Mouse (Mus musculus): ENCODE results near the gene Hip1r.

Gene Hip1r

DNA sequence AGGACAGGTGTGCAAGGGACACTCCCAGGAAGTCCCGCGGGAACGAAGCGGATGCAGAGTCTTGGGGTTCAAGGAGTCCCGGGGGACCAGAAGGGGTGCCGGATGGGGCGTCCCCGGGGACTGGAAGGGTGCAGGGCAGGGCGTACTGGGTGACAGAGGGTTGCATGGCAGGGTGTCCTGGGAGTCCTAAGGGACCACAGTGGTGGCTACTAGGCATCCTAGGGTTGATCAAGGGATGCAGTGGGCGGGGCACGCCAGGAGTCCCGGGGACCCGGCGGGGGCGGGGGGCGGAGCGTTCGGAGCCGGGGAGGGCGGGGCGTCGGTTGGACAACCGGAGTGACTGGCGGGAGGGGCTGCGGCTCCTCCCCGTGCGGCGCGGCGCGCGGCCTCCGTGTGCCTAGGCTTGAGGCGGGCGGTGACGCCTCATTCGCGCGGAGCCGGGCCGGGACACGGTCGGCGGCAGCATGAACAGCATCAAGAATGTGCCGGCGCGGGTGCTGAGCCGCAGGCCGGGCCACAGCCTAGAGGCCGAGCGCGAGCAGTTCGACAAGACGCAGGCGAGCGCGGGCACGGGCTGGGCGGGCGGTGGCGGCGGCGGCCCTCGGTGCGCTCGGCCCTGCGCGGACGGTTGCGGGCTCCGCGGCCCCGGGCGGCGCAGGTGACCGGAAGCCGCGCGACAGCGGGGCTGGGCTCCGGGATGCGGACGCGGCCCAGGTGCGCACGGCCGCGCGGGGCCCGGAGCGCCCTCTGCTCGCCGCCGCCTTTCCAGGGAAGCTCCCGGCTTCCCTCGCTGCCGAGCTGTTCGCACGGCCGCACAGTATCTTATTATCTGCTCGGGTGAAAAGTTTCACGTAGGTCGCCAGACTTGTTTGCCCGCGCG lies at the start of gene Hip1r:
Gene Hip1r, plus strand, starts transcription at position 330 of the 880 bp plus-strand sequence.
- DNase-seq (ENCODE audit: low read depth), result peak; percentile 86

DNA sequence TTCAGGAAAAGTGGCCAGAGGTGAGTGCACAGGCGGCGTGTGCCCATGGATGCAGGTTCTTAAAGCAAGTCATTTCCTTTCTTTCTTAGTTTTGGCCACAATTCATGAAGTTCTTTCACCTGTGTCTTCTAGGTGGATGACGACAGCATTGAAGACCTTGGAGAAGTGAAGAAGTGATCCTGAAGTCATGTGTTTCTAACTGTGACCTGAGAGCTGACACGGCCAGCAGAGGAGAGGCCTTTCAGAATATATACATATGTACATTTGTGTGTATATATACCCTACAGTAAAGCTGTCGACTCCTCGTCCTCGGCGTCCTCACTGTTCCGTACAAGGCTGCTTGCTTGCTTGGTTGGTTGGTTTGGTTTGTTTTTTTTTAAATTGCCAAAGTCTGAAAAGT lies 46.3 kb upstream of the Hip1r start, which contains the start of gene Gm43518:
Gene Gm43518, plus strand, starts transcription at position 301 of the 400 bp plus-strand sequence.
- DNase-seq (ENCODE audit: low read depth), result no peak

DNA sequence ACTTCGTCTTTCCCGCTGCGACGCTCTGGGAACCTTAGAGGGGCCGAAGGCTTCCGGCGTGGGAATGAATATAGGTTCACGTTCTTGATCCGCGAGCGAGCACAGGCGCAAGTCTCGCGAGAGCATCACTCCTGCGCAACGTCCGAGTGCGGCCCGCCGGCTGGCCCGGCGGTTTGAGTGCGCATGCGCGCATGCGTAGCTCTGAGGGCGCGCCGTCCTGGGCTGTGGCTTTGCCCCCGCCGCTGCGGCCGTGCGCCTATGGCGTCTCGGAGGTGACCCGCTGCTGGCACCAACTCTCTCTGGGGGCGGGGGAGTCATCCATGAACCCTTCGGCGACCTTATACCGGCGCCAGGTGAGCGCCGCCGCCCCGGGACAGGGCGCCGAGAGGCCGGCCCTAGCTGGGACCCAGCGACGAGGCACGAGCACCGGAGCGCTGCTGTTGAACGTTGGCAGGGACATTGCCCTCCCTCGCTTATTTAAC lies 42.9 kb upstream of the Hip1r start, which contains the start of gene Ccdc62:
Gene Ccdc62, plus strand, starts transcription at position 172 of the 482 bp plus-strand sequence.
- DNase-seq (ENCODE audit: low read depth), result peak; percentile 97

DNA sequence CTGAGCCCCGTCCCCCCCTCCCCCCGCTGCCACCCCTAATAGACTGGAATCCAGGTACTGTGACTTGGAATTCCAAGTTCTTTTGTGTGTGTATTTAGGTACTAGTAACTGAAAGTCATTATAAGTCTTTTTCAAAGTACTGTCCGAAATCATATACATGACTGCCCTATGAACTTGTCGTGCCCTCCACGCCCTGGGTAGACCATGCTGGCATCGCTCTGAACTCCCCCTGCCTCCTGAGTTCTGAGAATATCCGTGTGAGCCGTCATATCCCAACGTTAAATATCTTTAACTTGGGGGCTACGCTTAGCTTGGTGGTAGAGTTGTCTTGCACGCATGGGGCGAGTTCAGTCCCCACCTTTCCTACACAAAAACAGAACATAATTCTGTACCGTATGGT lies 42.3 kb upstream of the Hip1r start:
- no peak for DNase-seq (ENCODE audit: low read depth)

DNA sequence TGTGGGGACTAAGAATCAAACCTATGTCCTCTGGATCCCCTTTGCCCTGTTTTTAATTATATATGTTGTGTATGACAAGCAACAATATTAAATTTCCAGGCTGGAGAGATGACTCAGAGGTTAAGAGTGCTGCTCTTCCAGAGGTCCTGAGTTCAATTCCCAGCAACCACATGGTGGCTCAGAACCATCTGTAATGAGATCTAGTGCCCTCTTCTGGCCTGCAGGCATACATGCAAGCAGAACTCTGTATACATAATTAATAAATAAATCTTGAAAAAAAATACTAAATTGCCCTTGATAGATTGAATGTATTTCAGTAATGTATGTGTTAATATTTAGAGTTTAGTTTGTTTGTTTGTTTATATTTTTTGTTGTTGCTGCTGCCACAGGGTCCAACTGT lies 40.5 kb upstream of the Hip1r start:
- no peak for DNase-seq (ENCODE audit: low read depth)

DNA sequence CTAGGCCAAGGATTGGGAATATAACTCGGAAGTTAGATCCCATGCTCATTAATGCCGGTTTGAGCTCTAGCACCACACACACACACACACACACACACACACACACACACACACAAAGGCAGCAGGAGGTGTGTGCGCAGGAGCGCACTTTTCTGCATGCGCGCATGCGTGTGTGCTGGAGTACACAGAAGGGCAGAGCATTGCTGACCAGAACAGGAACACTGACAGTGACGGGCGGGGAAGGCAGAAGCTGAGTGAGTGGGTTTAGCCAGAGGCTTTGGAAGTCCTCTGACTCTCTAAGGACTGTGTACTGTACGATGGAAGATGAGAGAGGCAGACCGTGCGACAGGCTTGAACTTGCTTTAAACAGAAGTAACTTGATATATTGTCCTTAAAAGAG lies 39.9 kb upstream of the Hip1r start:
- no peak for DNase-seq (ENCODE audit: low read depth)

DNA sequence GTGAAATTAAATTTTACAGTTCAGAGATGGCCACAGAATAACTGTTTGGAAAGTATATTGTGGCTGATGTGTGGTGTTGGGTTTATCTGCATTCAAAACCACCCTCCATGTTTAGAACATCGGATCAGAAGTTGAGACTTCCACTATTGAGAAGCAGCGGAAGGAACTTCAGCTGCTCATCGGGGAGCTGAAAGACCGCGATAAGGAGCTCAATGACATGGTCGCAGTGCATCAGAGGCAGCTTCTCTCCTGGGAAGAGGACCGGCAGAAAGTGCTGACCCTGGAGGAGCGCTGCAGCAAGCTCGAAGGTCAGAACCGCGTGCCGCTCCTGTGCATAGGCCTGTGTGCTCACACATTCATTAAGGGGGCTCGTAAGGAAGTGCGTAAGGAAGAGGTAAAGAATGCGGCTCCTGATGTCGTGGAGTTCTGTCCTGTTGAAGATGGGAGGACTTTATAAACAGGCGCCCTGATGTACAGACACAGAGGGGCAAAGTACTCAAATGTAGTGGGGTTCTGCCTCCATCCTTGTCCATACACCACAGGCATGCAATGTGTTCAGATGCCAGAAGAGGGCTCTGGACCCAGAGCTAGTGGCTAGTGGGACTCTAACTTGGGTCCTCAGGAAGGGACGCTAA lies 39.4 kb upstream of the Hip1r start:
- DNase-seq (ENCODE audit: low read depth), result peak; percentile 43

DNA sequence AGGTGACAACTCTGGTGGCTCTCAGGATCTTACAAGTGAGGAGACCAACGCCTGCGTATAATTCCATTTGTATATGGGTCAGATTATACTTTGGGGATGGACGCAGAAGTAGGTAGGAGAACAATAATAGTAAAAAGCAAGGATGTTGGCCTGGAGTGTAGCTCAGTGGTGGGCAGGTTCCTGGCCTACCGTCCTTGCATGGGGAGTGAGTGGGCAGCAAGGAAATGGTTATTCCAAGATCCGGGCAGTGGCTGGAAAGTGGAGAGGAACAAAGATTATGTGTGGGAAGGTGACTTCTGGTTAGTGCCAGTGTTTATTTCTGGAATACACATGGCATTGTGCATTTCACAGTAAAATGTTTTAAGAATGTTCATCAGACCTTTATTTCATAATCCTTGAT lies 37.5 kb upstream of the Hip1r start:
- no peak for DNase-seq (ENCODE audit: low read depth)

DNA sequence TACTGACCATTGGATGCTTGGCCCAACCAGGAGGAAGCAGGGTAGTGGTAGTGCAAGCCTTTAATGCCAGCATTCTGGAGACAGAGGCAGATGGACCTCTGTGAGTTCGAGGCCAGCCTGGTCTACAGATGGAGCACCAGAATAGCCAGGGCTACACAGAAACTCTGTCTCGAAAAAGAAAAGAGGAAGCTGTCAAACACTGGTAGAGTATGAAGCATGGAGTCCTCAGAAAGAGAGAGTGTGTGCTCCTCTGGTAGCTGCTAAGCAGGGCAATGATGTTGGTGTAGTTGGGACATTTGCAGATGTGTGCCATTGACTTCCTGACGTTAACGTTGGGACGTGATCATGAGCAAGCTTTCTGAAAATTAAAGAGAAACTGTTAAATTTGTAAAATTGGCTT lies 34.9 kb upstream of the Hip1r start:
- DNase-seq (ENCODE audit: low read depth), result no peak

DNA sequence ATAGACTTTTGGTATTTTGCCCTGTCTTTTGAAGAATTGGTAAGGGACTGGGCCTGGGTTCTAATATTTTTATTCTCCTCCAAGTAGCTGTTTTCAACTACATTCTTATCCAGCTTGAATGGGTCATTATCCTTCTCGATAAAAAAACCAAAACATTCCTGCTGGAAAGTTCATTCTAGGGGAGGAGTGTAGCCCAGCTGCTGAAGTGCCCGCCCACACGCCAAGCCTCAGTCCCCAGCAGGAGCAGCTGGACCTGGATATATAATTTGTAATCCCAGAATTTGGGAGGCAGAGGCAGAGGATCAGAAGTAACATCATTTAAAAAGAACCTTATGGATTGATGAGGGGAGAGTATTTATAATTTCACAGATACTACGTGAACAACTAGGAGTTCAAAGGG lies 26.9 kb upstream of the Hip1r start:
- DNase-seq (ENCODE audit: low read depth), result no peak

DNA sequence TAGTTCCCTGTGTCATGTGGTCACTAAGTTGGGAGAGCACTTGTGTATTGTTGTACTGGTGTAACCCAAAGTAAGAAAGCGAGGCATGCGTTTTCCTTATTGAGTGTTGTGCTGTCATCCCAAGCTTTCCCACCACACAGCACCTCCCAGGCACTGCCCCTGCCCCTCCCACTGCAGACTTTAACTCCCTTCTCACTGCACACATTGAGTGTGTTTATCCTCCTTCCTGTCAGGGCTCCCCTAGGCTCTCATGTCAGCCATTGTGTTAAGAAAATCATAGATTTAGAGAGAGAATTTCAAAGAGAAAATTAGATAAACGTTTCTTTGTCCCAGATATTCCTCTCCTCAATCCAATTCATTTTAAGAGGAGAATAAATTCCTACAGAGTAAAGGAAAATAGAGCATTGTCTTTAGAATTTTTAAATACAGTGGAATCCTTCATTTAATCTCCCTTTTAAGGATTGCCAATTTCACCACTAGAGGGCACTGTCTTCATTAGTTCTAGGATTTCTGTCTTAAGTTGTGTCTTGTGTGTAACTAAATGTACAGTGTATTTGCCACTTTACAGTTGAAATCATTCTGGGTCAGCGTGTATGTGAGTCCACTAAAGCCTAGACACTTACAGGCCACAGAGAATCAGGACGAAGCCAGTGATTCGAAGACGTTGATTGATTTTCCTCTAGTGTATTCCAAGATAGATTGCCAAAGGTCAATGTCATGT lies 26.2 kb upstream of the Hip1r start:
- DNase-seq (ENCODE audit: low read depth), result peak; percentile 89

DNA sequence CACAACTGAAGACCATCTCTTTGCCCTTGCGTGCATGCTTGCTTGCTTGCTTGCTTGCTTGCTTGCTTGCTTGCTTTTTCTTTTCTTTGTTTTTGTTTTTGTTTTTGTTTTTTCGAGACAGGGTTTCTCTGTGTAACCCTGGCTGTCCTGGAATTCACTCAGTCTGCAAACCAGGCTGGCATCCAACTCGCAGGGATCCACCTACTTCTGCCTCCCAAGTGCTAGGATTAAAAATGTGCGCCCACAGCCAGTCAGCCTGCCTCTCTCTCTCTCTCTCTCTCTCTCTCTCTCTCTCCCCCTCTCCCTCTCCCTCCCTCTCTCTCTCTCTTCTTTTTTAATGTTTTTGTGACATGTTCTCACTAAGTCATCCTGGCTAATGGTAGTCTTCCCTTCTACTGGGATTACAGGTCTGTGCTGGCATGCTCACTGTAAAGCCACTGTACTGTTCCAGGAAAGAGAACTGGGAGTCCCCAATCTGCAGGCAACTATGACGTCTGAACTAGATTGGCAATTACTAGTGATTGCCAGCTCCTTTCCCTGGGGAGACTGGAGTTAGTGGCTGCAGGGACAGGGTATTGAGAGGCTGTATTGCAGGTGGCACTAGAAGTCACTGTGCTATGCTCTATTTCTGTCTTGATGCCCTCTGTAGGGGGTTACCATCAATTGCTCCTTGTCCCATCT lies 20.9 kb upstream of the Hip1r start:
- no peak for DNase-seq (ENCODE audit: low read depth)

DNA sequence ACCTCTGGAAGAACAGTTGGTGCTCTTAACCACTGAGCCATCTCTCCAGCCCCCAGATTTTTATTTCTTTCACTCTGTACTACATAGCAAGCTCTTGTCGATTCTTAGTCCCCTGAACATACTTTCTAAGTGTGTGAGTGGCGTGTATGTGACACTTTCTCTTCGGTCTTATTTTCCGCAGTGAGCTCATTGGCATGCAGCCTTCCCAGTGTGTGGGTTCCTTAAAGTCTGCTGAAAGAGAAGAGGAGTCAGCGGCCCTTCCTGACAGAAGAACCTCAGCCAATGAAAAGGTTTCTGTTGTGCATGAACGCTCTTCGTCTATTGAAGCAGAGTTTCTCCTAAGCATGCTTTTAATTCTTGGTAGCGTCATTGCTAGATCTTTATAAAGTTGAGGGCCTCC lies 16.2 kb upstream of the Hip1r start:
- DNase-seq (ENCODE audit: low read depth), result no peak

DNA sequence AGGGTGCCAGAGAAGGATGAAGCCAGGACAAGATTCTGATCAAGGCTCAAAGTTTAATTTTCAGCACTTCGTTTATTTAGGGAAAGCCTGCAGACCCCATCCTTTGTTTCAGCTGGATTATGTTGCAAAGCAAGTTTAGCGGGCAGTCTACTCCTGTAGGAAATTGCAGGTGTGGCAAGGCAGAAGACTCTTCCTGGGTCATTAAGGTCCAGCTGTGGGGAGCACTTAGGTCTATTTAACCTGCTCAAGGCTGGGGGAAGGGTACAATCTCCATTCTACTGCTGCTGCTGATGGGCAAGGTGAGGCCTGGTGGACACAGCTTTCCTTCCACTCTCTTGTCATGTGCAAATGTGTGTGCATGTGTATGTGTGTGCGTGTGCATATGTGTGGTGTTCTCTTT lies 14.4 kb upstream of the Hip1r start:
- no peak for DNase-seq (ENCODE audit: low read depth)

DNA sequence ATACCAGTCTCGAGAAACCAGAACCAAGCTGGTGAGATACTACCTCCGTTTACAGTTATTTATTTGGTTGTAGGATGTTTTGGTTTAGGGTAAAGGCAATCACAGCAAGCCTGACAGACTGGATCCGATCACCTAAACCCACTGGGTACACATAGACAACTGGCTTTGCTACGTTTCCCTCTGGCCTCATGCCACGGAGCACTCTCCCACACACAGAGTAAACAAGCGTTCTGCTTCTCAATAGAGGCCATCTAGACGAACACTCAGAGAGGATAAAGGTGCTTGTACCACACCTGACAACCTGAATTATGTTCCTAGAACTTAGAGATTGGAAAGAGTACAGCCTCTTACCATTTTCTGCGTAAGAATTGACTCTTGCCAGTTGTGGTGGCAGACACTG lies 13.3 kb upstream of the Hip1r start:
- DNase-seq (ENCODE audit: low read depth), result no peak

DNA sequence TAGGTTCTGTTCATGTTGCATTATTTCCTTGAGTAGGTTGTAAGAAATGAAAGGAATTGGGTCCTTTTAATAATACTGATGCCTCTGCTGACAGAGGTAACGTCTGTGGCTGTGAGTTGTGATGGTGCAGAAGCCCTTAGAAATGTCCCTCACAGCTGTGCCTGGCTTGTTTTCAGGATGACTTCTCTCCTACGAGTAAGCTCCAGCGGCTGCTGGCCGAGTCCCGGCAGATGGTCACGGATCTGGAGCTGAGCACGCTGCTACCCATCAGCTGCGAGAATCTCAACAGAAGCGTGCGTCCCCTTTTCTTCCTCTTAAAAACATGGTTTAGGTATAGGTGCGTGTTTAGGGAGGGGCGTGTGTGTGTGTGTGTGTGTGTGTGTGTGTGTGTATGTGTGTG lies 12.4 kb upstream of the Hip1r start:
- no peak for DNase-seq (ENCODE audit: low read depth)

DNA sequence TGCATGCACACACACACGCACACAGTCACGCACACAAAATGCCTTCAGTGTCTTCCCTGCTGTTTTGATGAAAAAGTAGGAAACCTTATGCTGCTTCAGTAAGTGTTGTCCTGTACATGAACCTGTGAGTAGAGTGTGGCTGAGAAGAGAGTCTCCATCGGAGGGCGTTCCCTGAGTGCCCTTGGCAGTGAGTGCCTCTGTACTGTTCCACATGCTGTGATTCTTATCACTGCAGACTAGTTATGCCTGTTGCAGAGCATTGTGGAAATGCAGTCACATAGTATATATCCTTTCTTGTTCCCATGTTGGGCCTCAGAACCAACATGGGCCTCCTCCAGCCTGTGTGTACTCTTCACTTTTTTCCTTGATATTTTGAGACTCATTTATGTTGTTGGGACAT lies 9.2 kb upstream of the Hip1r start:
- no peak for DNase-seq (ENCODE audit: low read depth)

DNA sequence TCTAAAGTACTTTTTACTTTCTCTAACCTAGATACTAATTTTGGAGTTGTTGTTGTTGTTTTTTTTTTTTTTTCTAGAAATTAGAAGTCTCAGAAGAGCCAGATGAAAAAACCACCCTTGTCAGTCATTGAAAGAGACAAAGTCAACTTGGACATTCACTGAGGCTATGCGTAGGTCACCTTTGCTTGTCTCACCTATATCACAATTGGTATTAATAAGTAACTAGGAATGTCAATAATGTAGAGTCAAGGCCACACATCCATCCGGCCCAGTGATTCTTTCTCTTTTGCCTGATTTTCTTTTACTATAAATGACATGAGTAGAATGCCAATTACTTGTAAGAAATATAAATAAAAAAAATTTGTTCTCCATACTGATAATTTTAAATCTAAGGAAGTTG lies 6.7 kb upstream of the Hip1r start:
- no peak for DNase-seq (ENCODE audit: low read depth)

DNA sequence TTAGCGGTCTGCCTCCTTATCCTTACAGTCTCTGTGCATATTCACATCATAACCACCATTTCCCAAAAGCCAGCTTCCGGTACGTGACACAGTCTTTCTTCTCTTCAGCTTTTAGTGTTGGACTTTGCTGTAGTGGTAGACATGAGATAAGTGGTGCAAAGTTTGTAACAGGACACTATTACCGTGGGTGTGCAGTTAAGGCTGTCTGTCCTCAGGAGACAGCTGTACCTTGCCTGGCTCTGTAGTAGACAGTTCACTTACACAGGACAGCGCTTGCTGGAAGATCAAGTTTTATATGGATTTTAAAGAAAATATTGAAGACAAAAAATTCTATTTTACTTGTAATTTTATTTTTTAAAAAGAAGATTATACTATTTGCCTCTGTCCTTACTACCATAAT lies 5.0 kb upstream of the Hip1r start:
- DNase-seq (ENCODE audit: low read depth), result no peak

DNA sequence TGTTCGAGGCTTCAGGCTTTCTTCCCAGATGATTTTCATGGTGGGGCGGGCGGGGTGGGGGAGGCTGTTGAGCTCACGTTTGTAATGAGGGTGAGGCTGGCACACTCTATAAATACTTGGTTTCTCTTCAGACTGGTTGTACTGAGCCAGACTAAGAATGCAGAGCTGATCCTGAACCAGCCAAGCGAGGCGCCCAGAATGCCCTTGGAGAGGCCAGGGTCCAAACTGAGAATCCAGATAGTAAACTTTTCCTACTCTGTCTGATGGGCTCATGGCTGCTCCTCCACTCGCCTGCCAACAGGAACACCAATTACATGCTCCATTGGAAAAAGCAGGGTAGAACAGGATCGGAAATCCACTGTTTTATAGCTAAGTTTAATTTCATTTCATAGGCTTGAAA lies 4.2 kb upstream of the Hip1r start:
- DNase-seq (ENCODE audit: low read depth), result no peak

DNA sequence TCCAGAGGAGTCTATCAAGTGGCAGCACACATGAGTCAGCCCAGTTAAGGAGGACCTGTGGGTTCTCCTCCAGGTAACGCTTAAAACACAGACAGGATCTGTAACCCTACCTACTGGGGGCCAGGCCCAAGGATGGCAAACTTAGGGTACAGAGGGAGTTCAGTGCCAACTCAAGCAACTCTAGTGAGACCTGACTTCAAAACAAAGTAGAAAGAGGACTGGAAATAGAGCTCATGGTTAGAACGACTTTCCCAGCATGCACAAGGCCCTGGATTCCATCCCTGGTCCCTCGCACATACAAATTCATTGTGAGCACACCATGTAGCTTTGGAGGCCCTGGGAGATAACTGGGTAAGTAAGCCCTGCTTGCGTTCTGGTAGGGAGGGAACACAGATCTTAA lies 2.9 kb upstream of the Hip1r start:
- DNase-seq (ENCODE audit: low read depth), result no peak

DNA sequence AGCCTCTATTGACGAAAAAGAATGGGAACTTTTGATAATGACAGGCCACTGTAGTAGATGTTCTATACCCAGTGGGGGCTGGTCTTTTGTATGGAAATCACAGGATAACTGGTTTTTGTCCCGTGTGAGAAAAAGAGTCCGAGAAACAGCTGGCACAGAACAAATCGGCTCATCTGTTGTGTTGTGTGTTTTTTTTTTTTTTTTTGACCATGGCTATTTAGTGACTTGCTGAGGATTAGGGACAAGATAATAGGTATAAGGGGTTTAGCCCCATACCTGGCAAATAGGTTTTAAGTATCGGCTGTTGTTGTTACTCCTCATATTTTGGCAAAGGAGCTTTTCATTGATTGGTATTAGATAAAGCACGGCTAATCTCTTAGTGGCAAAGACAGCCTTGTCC lies 975 bp upstream of the Hip1r start:
- DNase-seq (ENCODE audit: low read depth), result no peak
